Mouse (Mus musculus): ENCODE measurements around the gene Arl16.

GRCm38 (mm10) chr11:120447179-120447578 is 20.2 kb downstream of the Arl16 start:
- TF ChIP-seq CTCF (IDR thresholded peaks at IDR 0.05) (no peak), POLR2A (IDR thresholded peaks at IDR 0.05; ENCODE audit: insufficient read depth, low read depth, low read length) (no peak), EP300 (IDR thresholded peaks at IDR 0.05; ENCODE audit: insufficient read depth, low read depth, low read length) (no peak)
